Mouse (Mus musculus) erythroblast, embryonic 14.5 days (primary cell): ENCODE data around the gene Plekhm1.

Source experiments
- GATA1 ChIP-seq: IDR thresholded peaks from 2 replicates; pipeline ENCODE4 v1.6.1; 2012; ENCODE audit warnings: low read length, inconsistent platforms, mixed read lengths
- TAL1 ChIP-seq: IDR thresholded peaks from 3 replicates; pipeline ENCODE4 v1.6.1; 2012; ENCODE audit warnings: low read length, inconsistent platforms, mixed read lengths

DNA sequence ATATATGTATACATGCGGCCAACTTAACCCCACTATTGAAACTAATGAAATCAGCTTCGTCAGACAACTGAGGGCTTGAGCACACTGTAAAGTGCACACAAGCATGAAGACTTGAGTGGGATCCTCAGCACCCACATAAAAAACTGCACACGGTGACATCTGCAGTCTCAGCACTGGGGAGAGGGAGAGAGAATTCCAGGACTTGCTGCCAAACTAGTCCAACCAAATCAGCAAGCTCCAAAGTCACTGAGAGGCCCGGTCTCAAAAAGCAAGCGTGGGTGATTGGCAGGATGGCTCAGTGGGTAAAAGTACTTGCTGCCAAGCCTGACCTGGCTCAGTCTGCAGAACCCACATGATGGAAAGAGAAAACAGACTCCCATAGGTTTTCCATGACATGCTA is 9.7 kb downstream of the Plekhm1 start:
- TF ChIP-seq TAL1 (no peak), GATA1 (no peak)
